Mouse (Mus musculus): ENCODE data around the gene Glb1.
A peak's percentile ranks its signal among the peaks of the same experiment; 100 is the strongest.

Gene Glb1

DNA sequence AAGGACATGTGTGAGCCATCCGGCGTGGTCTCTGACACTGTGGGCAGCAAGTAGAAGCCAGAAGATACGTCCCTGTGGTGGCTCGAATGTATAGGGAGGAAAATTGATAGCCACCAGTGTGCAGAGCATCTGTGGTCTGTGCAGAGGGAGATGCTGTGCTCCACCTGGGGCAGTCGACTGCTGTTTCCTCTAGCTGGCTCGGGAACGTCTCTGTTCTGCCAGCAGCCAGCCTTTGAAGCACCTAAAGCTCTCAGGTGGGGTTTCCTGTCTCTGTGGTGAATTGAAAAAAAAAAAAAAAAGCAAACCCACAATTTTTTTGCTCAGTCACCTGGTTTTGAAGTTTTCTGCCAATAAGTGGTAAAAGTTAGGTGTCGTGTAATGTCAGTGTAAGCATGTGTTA, 42.5 kb downstream of the Glb1 start:
- no peak for DNase-seq (ENCODE audit: low spot score)

DNA sequence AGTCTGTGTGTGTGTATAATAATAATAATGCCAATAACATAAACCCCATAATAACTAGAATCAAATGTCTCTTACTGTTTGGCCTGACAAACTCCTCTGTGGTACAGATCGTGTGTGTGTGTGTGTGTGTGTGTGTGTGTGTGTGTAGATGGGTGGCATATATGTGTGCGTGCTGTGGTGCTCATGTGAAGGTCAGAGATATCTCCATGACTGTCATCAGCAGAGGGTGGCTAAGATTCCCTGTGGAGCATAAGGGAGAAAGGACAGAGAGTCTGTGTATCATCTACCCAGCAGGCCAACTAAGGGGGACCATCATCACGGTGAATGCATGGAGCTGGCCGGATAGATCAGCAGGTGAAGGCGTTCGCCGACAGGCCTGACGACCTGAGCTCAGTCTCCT, 46.0 kb downstream of the Glb1 start:
- DNase-seq (ENCODE audit: low spot score), result no peak

DNA sequence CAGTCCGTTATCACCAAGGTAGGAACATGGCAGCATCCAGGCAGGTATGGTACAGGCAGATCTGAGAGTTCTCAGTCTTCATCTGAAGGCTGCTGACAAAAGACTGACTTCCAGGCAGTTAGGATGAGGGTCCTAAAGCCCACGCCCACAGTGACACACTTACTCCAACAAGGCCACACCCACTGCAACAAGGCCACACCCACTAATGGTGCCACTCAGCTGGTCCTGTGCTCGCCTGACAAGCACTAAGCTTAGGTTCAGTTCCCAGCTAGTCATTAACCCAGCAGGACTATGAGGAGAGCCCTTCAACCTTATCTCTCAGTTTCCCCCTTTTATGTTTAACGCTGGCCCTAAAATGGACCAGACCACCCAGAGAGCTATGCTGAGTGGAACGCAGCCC, 47.8 kb downstream of the Glb1 start:
- DNase-seq (ENCODE audit: low spot score), result no peak

DNA sequence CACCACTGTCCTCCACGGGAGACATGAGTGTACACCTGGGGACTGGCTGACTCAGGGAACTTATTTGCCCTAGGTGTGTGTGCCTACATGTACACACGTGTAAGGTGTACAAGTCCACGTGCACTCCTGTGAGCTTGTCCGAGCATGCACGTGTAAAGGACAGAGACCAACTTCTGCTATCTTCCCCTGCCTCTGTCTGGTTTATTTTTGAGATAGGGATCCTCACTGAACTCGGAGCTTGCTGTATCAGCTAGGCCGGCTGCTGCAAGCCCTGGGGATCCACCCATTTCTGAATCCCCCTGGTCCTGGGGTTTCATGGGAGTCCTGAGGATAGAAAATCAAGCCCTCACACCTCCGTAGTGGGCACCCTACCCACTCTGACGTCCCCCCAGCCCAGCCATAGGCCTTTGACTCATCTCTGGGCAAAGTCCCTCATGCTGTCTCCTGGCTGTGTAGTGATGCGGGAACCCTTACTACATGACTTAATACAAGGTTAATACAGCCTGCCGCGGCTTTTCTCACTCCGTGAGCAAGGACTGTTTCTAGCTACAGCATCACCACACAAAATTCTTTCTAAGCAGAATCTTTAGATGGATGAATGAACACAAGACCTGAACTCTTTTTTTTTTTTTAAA, 48.4 kb downstream of the Glb1 start:
- DNase-seq (ENCODE audit: low spot score), result no peak

DNA sequence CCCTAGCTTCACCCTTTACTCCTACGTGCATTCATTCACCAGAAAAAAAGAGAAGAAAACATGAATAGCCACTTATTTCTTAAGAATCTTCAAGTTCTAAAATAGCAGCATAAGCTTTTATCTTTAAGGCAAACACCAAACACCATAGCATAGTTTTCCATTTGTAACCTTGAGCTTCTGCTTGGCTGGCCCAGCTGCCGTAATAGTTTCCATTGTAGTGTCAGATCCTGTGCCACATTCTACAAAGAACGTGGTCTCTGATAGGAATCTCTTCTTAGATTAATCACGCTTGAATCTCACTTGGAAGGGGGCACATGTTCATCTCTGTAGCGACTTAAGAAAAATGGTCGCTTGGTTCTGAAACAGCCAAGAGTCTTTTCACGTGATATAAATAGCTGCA, 50.7 kb downstream of the Glb1 start:
- DNase-seq (ENCODE audit: low spot score), result no peak

DNA sequence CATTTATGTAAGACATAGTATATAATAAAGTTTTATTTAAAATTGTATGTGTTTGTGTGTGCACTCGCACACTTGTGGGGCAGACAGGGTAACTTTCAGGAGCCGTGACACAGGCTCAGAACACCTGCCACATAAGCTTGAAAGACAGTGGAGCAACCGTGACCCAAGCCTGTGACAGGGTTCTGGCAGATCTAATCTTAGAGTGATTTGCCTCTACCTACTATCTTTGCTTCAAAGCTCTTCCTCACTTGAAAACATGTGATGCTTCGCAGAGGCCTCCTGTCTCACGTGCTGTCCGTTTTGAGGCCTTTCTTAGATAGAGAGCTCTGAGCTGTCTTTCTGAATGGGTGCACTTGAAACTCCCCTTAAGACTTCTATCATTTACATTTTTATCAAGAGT, 51.5 kb downstream of the Glb1 start:
- no peak for DNase-seq (ENCODE audit: low spot score)

DNA sequence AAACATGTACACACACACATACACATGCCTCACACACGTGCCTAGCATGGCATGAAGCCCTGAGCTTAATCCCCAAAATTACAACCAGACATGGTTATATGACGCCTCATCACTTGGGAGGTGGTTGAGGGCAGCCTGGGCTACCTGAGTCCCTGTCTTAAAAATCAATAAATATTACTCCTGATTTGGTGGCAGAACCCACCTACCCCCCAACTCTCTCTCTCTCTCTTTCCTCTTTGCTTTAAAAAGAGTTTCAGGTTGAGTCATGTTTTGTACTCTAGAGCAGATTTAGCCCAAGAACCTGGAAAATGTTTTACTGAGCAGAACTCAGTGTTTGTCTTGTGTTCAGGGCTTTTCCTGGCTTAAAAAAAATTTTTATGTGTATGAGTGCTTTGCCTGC, 54.5 kb downstream of the Glb1 start:
- DNase-seq (ENCODE audit: low spot score), result no peak

DNA sequence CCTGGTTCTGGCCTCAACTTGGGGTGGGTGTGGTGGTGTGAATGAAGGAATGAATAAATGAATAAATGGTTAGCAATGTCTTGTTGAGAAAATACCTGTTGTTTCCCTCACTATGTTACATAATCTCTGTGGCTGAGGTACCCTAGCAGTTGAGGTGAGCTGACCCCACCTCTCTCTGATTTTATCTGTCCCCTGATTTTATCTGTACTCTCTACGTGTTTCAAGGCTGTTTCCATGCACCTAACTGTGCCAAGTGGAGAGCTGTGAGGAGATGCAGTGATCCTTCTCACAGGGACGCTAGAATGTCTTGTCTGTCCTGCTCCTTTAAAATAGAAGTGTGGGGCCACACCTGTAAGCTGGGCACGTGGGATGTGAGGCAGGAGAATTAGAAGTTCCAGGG, 57.6 kb downstream of the Glb1 start:
- no peak for DNase-seq (ENCODE audit: low spot score)

DNA sequence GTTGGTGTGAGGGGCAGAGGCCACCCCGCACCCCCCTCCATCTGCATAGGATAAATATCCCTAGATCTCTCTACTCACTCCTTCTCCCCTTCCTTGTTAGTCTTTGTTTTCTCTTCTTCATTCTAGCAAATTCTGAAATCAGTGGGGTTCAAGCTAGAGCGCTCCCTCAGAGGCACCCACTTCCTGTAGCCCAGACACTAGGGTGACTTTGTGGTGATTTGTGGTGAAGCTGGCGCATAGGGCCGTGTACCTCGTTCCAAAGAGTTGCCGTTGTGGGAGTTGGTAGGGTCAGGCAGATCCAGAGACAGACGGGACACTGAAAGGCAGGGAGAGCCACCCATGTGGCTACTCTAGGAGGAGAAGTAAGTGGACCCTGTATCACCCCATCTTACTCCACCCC, 61.7 kb downstream of the Glb1 start:
- DNase-seq (ENCODE audit: low spot score), result no peak

DNA sequence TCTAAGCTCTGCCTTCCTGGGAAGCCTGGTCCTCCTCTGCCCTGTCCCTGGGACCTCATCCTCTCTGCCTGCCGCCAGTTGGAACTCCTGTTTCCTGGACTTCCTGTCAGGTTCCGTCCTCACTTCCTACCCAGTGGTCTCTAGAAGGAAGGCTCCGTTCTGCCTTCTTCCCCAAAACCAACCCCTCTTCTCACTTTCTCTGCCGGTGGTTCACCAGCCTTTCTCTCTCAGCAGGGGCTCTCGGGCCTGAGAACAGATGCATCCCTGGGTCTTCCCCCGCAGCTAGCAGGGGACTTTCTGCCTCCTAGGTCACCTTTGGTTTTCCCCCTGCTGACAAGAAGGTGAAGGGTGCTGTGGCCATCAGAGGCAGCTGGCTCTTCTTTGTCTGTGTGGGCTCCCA, 64.6 kb downstream of the Glb1 start:
- no peak for DNase-seq (ENCODE audit: low spot score)

DNA sequence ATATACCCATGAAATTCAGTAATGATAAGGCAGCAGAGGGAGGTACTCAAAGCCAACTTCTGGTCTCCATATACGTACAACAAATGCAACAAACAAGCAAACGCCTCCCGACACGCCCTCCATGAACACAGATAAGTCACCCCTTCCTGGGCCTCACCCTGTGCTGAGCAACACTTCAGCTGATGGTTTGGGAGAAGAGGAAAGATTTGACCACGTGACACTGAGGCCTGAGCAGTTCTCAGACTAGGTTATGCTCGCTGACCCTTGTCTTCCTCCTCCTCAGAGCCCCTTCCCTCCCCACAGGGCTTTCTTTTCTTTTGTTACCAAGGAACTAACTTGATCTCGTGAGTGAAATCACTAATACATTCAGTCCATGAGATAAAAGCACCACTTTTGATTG, 66.0 kb downstream of the Glb1 start:
- DNase-seq (ENCODE audit: low spot score), result no peak

DNA sequence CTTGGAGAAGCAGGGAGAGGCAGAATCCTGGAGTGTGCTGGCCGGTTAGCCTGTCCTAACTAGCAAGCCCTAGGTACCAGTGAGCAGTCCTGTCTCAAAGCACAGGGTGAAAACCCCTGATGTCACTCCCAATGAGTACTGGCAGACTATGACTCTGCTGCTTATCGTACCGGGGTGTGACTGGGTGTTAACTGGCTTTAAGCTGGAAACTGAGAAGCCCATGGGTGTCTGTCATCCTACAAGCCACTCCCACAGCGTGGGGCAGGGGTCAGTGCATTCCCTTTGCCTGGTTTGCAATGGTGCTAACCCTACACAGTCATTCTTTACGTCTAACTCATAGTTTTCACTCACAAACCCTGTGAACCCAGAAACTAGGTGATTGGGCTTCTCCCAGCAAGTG, 67.3 kb downstream of the Glb1 start:
- no peak for DNase-seq (ENCODE audit: low spot score)

DNA sequence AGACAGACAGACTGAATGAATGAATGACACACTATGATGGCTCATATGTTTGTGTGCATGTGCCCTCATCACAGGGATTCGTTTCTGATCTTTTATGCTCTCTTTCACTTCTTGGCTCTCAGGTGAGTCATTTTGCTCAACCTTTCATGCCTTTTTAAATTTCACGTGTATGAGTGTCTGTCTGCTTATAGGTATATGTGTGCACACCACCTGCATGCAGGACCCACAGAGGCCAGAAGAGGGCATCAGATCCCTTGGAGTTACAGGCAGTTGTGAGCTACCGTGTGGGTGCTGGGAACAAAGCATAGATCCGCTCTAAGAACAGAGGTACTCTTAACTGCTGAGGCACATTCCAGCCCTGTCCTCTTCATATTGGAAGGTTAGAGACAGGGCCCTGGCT, 67.8 kb downstream of the Glb1 start:
- no peak for DNase-seq (ENCODE audit: low spot score)

DNA sequence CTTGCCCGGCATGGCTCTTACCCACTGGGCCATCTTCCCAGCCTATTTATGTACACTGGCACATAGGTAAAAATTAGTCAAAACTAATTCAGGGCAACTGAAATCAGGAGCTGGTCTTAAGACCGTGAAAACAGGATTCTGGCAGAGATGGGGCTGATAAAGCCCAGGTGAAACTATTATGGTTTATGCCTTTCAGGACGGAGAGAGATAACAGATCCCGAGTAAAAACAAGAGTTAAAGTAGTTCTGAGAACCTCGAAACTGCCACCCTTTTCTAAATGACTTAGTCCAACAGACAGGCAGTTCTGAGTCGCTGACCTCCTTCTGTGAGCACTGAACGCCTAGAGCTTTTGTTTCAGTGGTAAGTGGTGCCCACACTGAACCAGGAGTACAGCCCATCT, 71.0 kb downstream of the Glb1 start:
- DNase-seq (ENCODE audit: low spot score), result no peak

DNA sequence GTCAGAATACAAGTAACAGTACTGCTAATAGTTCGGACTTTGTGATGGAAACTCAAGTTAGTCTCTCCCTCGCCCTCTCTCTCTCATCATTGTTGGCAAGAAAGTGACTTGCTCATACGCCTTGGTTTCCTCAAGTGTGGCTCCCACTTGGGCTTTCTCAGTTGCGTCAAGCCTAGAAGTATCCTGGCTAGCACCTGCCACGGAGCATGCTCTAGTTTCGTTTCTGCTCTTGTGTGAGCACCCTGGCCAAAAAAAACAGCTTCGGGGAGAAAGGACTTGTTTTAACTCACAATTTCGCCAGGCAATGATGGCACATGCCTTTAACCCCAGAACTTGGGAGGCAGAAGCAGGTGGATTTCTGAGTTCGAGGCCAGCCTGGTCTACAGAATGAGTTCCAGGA, 76.1 kb downstream of the Glb1 start:
- DNase-seq (ENCODE audit: low spot score), result no peak

DNA sequence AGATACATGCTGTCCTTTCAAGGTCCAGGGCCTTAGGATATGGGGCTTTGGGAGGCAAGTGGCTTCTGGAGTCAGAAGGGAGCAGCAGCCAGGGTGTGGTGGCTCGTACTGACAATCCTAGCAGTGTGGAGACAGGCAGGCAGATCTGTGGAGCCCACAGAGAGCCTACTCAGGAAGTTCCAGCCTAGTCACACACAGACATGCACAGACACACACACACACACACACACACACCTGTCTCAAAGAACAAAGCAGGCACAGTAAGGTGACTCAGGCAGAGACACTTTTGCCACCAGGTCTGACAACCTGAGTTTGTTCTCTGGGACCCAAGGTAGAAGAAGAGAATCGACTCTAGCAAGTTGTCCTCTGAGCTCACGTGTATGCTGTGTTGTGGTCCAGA, 80.1 kb downstream of the Glb1 start:
- no peak for DNase-seq (ENCODE audit: low spot score)

DNA sequence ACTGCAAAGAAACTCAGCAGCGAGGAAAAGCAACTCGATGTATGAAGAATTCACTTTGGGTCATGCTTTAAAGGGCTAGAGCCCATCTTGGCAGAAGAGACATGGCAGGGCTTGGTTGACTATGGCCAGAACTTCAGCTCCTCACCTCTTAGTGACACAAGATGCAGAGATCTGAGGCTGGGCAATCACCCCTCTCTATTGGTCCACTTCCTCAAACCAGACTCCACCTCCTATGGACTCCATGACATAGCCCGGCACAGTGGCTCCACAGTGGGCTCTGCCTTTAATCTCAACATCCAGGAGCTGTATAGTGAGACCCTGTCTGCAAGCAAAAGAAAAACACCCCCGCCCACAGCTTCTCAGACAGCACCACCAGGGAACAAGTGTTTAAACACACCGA, 83.9 kb downstream of the Glb1 start:
- no peak for DNase-seq (ENCODE audit: low spot score)

DNA sequence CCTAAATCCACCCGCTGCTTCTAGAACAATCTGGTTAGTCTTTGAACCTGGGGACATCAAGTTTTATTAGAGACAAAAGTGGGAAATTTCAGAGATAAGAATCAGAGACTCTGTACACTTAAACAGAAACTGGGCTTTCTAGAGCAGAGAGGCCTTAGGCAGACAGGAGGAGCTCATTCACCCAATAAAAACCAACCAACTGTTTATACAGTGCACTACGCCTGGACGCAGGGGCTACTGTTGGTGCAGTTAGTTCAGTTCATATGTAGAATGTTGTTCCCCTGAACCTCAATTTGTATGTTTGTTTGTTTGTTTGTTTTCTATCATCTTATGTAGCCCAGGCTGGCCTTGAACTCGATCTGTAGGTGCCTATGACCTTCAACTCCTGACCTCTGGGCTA, 85.9 kb downstream of the Glb1 start:
- no peak for DNase-seq (ENCODE audit: low spot score)

DNA sequence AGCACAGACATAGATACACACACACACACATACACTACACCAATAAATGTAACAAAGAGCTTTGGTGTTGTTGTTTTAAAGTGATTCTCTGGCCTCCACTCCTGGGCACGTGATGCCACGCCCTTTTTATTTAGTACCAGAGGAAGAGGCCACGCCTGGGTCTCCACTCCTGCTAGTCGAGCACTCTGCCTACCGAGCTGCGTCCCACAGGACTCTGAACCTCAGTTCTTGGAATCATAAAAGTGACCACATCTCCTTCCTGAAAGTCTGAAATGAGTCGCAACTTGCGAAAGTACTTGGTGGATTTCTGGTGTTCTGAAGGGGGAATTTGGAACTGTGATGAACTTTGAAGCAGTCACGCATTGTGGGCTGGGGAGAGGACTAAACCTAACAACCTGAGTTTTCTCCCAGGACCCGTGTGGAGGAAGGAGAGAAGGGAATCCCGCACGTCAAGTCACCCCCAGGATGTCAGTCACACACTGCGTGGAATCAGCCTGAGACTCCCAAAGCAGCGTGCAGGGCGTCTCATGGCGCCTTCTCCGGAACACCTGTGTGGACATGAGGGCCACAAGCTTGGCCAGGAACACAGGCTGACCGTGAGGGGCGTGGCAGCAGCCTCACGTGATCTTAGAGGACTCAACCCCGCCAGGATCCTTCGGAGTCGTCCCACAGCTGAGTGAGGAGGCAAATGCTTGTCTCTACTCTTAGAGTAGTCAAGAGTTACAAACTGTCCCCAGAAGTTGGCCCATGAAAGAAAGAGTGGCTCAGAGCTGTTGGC, 86.8 kb downstream of the Glb1 start:
- no peak for DNase-seq (ENCODE audit: low spot score)

DNA sequence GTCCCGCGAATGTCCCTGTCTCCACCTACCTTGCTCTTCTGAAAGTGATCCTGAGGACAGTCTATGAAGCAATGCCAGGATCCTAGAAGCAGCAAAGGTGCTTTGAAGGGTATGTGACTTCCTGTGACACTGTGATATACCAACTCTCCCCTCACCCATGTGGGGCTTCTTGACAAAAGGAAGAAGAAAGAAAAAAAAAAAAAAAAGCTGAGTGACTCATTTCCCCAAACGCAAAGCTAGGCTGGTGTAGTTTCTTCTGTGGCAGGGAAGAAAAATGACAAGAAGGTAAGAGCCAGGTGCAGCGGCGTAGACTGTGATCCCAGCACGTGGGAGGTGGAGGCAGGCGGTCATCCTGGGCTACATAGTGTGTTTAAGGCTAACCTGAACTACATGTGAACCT, 95.6 kb downstream of the Glb1 start:
- no peak for DNase-seq (ENCODE audit: low spot score)

DNA sequence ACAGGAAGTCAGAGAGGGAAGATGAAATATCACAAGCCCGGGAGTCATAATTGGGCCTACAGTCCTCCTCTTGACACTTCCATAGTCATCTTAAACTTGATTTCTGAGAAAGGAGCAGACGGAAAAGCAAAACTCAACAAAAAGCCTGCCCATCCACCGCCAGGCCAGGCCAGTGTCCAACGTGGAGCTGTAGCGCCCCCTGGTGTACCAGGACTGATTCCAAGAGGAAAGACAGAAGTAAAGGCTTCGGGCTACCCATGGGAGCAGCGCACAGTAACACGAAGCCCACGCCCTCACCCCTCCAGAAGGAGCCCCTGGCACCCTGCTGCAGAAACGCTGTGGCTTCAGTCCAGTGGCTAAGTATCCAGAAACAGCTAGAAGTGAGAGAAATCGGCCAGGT, 97.3 kb downstream of the Glb1 start:
- peak; percentile 27 for DNase-seq (ENCODE audit: low spot score)

DNA sequence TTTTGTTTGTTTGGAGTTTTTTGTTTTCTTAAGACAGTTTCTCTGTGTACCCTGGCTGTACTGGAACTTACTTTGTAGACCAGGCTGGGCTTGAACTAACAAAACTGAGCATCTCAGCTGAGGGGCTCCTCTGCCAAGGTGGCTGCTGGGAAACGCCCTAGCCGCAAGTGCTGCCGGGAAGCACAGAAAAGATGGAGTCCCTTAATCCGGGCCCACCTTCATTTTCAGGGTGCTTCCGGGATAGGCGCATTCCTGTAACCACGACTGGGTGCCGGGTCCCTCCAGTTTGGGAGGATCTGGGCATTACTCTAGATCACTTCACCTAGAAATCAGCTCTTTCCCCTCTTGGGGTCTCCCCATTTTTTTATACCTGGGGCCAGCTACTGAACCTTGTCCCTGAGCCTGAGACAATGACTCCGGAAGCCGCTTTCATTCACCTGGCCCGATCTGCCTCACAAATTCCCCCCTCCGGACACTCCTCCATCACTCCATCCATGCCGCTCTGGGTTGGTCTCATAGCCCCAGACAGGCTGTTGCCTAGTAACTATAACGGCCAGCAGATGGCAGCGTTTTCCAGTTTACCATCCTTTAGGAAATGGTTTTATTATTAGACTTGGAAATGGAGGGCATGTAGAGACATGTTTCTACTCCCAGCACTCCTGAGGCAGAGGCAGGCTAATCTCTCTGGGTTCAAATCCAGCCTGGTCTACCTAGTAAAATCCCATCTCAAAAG, 99.1 kb downstream of the Glb1 start:
- no peak for DNase-seq (ENCODE audit: low spot score)

DNA sequence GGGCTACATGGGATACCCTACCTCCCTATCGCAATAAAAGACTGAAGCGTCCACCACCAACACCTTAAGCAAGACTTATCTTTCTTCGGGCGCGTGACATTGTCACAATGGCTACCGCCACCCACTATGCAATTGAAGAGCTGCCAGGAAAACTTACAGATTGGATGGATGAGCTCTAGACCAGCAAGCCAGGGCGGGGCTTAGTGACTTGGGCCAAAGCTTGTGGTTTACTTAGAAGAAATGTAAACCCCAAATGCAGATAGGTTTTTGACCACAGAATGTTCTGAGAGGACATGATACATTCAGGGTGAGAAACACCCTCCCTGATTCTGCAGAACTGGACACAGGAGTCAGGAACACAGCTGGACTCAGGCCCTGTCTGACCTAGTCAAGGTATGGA, 100.2 kb downstream of the Glb1 start:
- no peak for DNase-seq (ENCODE audit: low spot score)

DNA sequence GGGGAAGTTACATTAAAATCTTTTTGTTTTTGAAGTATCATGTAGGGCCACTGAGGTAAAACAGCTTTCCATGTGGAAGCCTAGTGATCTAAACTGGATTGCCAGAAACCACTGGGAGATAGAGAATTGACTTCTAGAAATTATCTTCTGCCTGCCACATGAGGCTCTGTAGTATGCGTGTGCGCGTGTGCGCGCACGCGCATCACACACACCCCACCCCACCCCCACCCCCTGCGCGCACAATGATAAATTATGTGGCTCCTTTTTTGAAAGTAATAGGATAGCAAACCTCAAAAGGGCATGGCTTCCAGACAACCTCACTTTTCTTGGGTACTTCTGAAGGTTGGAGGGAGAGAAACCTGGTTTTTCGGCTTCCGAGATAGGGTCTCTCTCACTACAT, 101.0 kb downstream of the Glb1 start:
- DNase-seq (ENCODE audit: low spot score), result no peak

Measured in left cerebral cortex, adult 11 months (tissue).